Mouse (Mus musculus): ENCODE measurements around the gene Rhox9. TPM values are rescaled to one million over a fixed set of nuclear protein-coding genes. Genes with fewer than 3 reads are reported as not detected.

Rhox9 gene
- not detected for polyA plus RNA-seq (2014; fragmentation: Illumina TruSeq; extraction: RNeasy Lipid Tissue Mini Kit (QIAGEN cat#74804); ENCODE audit: low read depth, low replicate concordance)

GRCm38 (mm10) chrX:37901670-37902069 lies at the start of gene Rhox9:
TSS of gene Rhox9 (minus strand) at chrX:37901770.

GRCm38 (mm10) chrX:37897132-37897531 lies 4.4 kb downstream of the Rhox9 start, which contains the start of gene Rhox7b:
TSS of gene Rhox7b (minus strand) at chrX:37897232.

DNA sequence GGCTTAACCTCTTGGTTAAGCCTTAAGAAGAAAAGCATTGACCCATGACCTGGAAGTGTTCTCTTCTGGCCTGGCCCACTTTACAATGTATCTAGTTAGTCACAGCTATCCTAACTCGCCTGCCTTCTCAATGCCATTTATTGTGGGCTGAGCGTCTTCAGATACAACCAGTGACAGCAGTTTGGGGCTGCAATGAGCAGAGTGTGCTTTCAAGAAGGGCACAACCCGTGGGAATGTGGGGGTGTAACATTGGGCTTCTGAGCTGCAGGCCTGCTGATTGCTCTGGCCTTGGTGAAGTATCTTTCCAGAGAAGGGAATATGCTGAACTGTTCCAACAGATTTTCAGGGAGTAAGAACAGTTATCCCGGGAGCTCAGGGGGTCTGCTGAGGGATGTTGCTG lies 22.7 kb downstream of the Rhox9 start, which contains the start of gene Rhox8:
TSS of gene Rhox8 (minus strand) at position 101 of the 400 bp plus-strand sequence.

Other genes starting within 250 kb of the Rhox9 start
- gene Rhox3h, start 233.0 kb downstream of the Rhox9 start, polyA plus RNA-seq (2014; fragmentation: Illumina TruSeq; extraction: RNeasy Lipid Tissue Mini Kit (QIAGEN cat#74804); ENCODE audit: low read depth, low replicate concordance): not detected
- gene Rhox2h, start 228.5 kb downstream of the Rhox9 start, polyA plus RNA-seq (2014; fragmentation: Illumina TruSeq; extraction: RNeasy Lipid Tissue Mini Kit (QIAGEN cat#74804); ENCODE audit: low read depth, low replicate concordance): not detected
- not detected for gene Rhox5, start 96.9 kb downstream of the Rhox9 start, polyA plus RNA-seq (2014; fragmentation: Illumina TruSeq; extraction: RNeasy Lipid Tissue Mini Kit (QIAGEN cat#74804); ENCODE audit: low read depth, low replicate concordance)
- gene Rhox6, start 74.9 kb downstream of the Rhox9 start, polyA plus RNA-seq (2014; fragmentation: Illumina TruSeq; extraction: RNeasy Lipid Tissue Mini Kit (QIAGEN cat#74804); ENCODE audit: low read depth, low replicate concordance): not detected
- not detected for gene Rhox7a, start 70.1 kb downstream of the Rhox9 start, polyA plus RNA-seq (2014; fragmentation: Illumina TruSeq; extraction: RNeasy Lipid Tissue Mini Kit (QIAGEN cat#74804); ENCODE audit: low read depth, low replicate concordance)
- not detected for gene Rhox8, start 22.8 kb downstream of the Rhox9 start, polyA plus RNA-seq (2014; fragmentation: Illumina TruSeq; extraction: RNeasy Lipid Tissue Mini Kit (QIAGEN cat#74804); ENCODE audit: low read depth, low replicate concordance)
- gene Rhox7b, start 4.5 kb downstream of the Rhox9 start, polyA plus RNA-seq (2014; fragmentation: Illumina TruSeq; extraction: RNeasy Lipid Tissue Mini Kit (QIAGEN cat#74804); ENCODE audit: low read depth, low replicate concordance): not detected
- gene Btg1-ps1, start 117.0 kb upstream of the Rhox9 start, polyA plus RNA-seq (2014; fragmentation: Illumina TruSeq; extraction: RNeasy Lipid Tissue Mini Kit (QIAGEN cat#74804); ENCODE audit: low read depth, low replicate concordance): not detected
- gene Btg1-ps2, start 141.3 kb upstream of the Rhox9 start, polyA plus RNA-seq (2014; fragmentation: Illumina TruSeq; extraction: RNeasy Lipid Tissue Mini Kit (QIAGEN cat#74804); ENCODE audit: low read depth, low replicate concordance): not detected
- not detected for gene Rhox10, start 164.7 kb upstream of the Rhox9 start, polyA plus RNA-seq (2014; fragmentation: Illumina TruSeq; extraction: RNeasy Lipid Tissue Mini Kit (QIAGEN cat#74804); ENCODE audit: low read depth, low replicate concordance)
- not detected for gene Rhox11, start 183.4 kb upstream of the Rhox9 start, polyA plus RNA-seq (2014; fragmentation: Illumina TruSeq; extraction: RNeasy Lipid Tissue Mini Kit (QIAGEN cat#74804); ENCODE audit: low read depth, low replicate concordance)
- gene Rhox12, start 209.1 kb upstream of the Rhox9 start, polyA plus RNA-seq (2014; fragmentation: Illumina TruSeq; extraction: RNeasy Lipid Tissue Mini Kit (QIAGEN cat#74804); ENCODE audit: low read depth, low replicate concordance): not detected
- not detected for gene Rhox13, start 219.4 kb upstream of the Rhox9 start, polyA plus RNA-seq (2014; fragmentation: Illumina TruSeq; extraction: RNeasy Lipid Tissue Mini Kit (QIAGEN cat#74804); ENCODE audit: low read depth, low replicate concordance)

Data from adrenal gland, adult 10 weeks (tissue).